Mouse (Mus musculus) cortical plate, adult 2 months (tissue): ENCODE data around the gene Klhl30.

Source experiments
- CTCF ChIP-seq: fragments of 200-500 bp; IDR thresholded peaks from 2 replicates; pipeline ENCODE4 v1.5.1; 2011; ENCODE audit warnings: mild to moderate bottlenecking, control low read depth, low read length; ENCODE audit not compliant: insufficient read depth; ENCODE audit errors: extremely low read depth
- POLR2A ChIP-seq: fragments of 200-500 bp; IDR thresholded peaks from 2 replicates; pipeline ENCODE4 v1.6.1; 2011; ENCODE audit warnings: mild to moderate bottlenecking, low read length, control low read depth; ENCODE audit not compliant: insufficient read depth; ENCODE audit errors: extremely low read depth

GRCm38 (mm10) chr1:91397927-91398259, 47.1 kb downstream of the Klhl30 start:
- TF ChIP-seq POLR2A (no peak), CTCF (no peak)
